Mouse (Mus musculus) intestine, embryonic 14.5 days (tissue): Measurements from ENCODE around the gene Sap30l. TPM values are rescaled to one million over a fixed set of nuclear protein-coding genes. Genes with fewer than 3 reads are reported as not detected.

Experiments used
- ATAC-seq: fragments of 200-750 bp; cut with Nextera tagmentation; replicated peaks from 2 replicates; pipeline ENCODE4 v1.8.0; 2017; ENCODE audit warnings: low read depth, moderate number of reproducible peaks, moderate TSS enrichment, moderate library complexity; ENCODE audit not compliant: low FRiP score, low TSS enrichment
- DNase-seq: peaks from one replicate; pipeline ENCODE4 v3.0.0-alpha.2; 2018; ENCODE audit warnings: low spot score
- H3K27ac ChIP-seq: fragments of 300-500 bp; sonication (generic); 2 replicates; pipeline ENCODE4 v1.5.1; 2014; ENCODE audit warnings: low read depth, mild to moderate bottlenecking, control low read depth
- H3K27me3 ChIP-seq: fragments of 300-500 bp; sonication (generic); replicated peaks from 2 replicates; pipeline ENCODE4 v1.6.1; 2014; ENCODE audit warnings: low read length, control low read depth; ENCODE audit not compliant: control insufficient read depth, insufficient read depth
- H3K36me3 ChIP-seq: fragments of 300-500 bp; sonication (generic); 2 replicates; pipeline ENCODE4 v1.6.1; 2014; ENCODE audit warnings: low read length, control low read depth; ENCODE audit not compliant: control insufficient read depth, insufficient read depth
- H3K4me1 ChIP-seq: fragments of 300-500 bp; sonication (generic); replicated peaks from 2 replicates; pipeline ENCODE4 v1.6.1; 2014; ENCODE audit warnings: low read length, control low read depth, mixed read lengths; ENCODE audit not compliant: control insufficient read depth, insufficient read depth
- H3K4me2 ChIP-seq: fragments of 300-500 bp; sonication (generic); 2 replicates; pipeline ENCODE4 v1.6.1; 2014; ENCODE audit warnings: low read length
- H3K4me3 ChIP-seq: fragments of 300-500 bp; sonication (generic); 2 replicates; pipeline ENCODE4 v1.5.1; 2014; ENCODE audit warnings: low read depth, low read length, control low read depth, mixed read lengths
- H3K9ac ChIP-seq: fragments of 300-500 bp; sonication (generic); 2 replicates; pipeline ENCODE4 v1.6.1; 2014; ENCODE audit warnings: mild to moderate bottlenecking, low read length
- H3K9me3 ChIP-seq: fragments of 300-500 bp; sonication (generic); 2 replicates; pipeline ENCODE4 v1.6.1; 2016; ENCODE audit warnings: low read length, control low read depth; ENCODE audit not compliant: control insufficient read depth
- WGBS: fragments of 180-500 bp; shearing (Covaris S2); extraction: QIAGEN DNeasy Blood & Tissue Kit; methylation state at CpG from one replicate; pipeline ENCODE4 v1.1.7; 2014; 5-methylcytosine and 5-hydroxymethylcytosine counted together
- polyA plus RNA-seq: library from polyadenylated mRNA; unstranded; fragments of >200 nt; fragmentation: Nextera tagmentation; extraction: Ambion mirVana; gene quantifications from 2 replicates; pipeline ENCODE4 v1.2.1, GENCODE M21; 2014

Sap30l gene
- polyA plus RNA-seq, 1 experiment from 2014 or later, result 15.0 TPM

- peak overlapping the region; percentile 56 for H3K4me3 ChIP-seq
- peak; percentile 82 for DNase-seq
- peaks cover 56% of the 10 kb centered on the region for H3K27me3 ChIP-seq
- H3K9ac ChIP-seq, result peak overlapping the region; percentile 69
- H3K9me3 ChIP-seq, result no peaks in the 10 kb centered on the region
- WGBS, result 29% methylated on average over 17 of the region's 17 CpGs
- H3K4me1 ChIP-seq, result peaks cover 31% of the 10 kb centered on the region
- no peak for ATAC-seq
- peak overlapping the region; percentile 80 for H3K27ac ChIP-seq
- peak overlapping the region; percentile 74 for H3K4me2 ChIP-seq
- no peaks in the 10 kb centered on the region for H3K36me3 ChIP-seq
These were observed 28.7 kb downstream of the Sap30l start for GRCm38 (mm10) chr11:57829871-57830775.

DNA sequence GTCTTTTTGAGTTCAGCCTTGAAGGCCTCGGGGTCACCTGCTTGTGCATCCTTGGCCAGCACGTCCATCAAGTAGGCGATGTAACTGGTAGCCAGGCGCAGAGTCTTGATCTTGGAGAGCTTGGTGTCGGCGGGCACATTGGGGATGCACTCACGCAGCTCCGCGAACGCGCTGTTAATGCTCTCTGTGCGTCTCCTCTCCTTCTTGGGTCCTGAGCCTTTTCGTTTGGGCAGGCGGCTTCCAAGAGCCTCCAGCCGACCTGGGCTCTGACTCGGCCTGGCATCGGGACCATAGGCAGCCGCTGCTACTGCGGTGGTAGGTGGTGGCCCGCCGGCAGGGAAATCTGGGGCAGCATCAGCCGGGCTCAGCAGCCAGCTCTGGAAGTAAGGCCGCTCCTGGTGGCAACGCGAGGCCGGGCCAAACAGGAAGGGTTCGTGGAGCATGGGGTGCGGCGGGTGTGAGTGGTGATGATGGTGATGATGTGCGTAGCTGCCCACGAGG, 29.9 kb downstream of the Sap30l start:
- peak overlapping the region; percentile 80 for H3K27ac ChIP-seq
- no peaks in the 10 kb centered on the region for H3K36me3 ChIP-seq
- H3K4me1 ChIP-seq, result peaks cover 31% of the 10 kb centered on the region
- no peaks in the 10 kb centered on the region for H3K9me3 ChIP-seq
- H3K27me3 ChIP-seq, result peaks cover 67% of the 10 kb centered on the region
- peak overlapping the region; percentile 69 for H3K9ac ChIP-seq
- peak overlapping the region; percentile 56 for H3K4me3 ChIP-seq
- ATAC-seq (no peak), DNase-seq (peak; percentile 81)
- WGBS, result 11% methylated on average over 31 of the region's 31 CpGs
- H3K4me2 ChIP-seq, result peak overlapping the region; percentile 74

GRCm38 (mm10) chr11:57831861-57832260, 30.4 kb downstream of the Sap30l start:
- DNase-seq (no peak), ATAC-seq (peak; percentile 71)
- peak overlapping the region; percentile 74 for H3K4me2 ChIP-seq
- H3K9ac ChIP-seq, result peak overlapping the region; percentile 69
- H3K4me3 ChIP-seq, result peak overlapping the region; percentile 56
- peaks cover 34% of the 10 kb centered on the region for H3K4me1 ChIP-seq
- no peaks in the 10 kb centered on the region for H3K36me3 ChIP-seq
- peak overlapping the region; percentile 80 for H3K27ac ChIP-seq
- peaks cover 63% of the 10 kb centered on the region for H3K27me3 ChIP-seq
- 29% methylated on average over 16 of the region's 16 CpGs for WGBS
- H3K9me3 ChIP-seq, result no peaks in the 10 kb centered on the region

GRCm38 (mm10) chr11:57832552-57833201, 31.2 kb downstream of the Sap30l start, which contains the start of gene Hand1:
TSS of gene Hand1 (minus strand) at chr11:57832818.
- no peaks in the 10 kb centered on the region for H3K36me3 ChIP-seq

DNA sequence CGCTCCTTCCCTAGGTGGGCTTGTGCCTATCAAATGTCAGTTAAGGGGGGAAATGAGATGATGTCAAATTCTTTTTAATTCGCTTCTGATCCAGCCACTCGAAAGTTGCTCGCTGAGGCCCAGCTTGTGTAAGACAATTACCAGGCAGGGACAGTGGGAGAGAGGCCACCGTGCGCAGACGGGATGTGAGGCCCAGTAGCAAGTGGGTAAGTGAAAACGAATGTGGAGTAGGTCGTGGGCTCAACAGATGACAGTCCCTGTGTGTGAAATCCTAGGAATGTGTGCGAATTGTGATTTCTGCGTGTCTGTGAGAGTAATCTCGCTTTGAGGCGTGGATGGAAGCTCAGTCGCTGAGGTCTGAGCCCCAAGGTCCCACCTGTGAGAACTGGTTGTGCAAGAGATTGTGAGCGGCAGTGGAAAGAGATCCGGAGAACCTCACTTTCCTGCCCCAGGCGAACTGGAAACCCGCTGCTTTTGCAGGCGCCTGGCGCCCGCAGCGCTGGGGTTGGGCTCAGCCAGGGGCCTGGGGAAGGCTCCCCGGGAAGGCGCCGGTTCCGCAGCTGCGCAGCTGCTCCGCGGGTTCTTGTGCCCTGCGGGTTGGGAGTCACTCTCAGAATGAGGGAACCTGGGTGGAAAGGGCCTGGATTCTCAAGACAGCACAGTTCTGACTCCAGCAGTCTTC, 32.0 kb downstream of the Sap30l start:
- Histone ChIP-seq H3K27me3 (peaks cover 54% of the 10 kb centered on the region), H3K27ac (peak overlapping the region; percentile 80), H3K9ac (peak overlapping the region; percentile 31), H3K4me2 (peak overlapping the region; percentile 74), H3K4me1 (peaks cover 35% of the 10 kb centered on the region), H3K36me3 (no peaks in the 10 kb centered on the region), H3K9me3 (no peaks in the 10 kb centered on the region), H3K4me3 (peak overlapping the region; percentile 34)
- DNase-seq (peak; percentile 77), ATAC-seq (no peak)
- 11% methylated on average over 30 of the region's 30 CpGs for WGBS

More at GRCm38 (mm10) chr11:57832552-57833201, 31.2 kb downstream of the Sap30l start, which contains the start of gene Hand1:
- Histone ChIP-seq H3K4me1 (peaks cover 33% of the 10 kb centered on the region), H3K27ac (peak within 1 kb of the TSS; percentile 80), H3K27me3 (peaks cover 59% of the 10 kb centered on the region), H3K4me3 (peak within 1 kb of the TSS; percentile 56), H3K9ac (peak within 1 kb of the TSS; percentile 69), H3K9me3 (no peaks in the 10 kb centered on the region), H3K4me2 (peak within 1 kb of the TSS; percentile 74)
- DNase-seq (peak; percentile 73), ATAC-seq (no peak)
- WGBS, result 16% methylated on average over 23 of the region's 23 CpGs

- peak overlapping the region; percentile 74 for H3K4me2 ChIP-seq
- peak overlapping the region; percentile 31 for H3K9ac ChIP-seq
- H3K4me3 ChIP-seq, result peak overlapping the region; percentile 34
- ATAC-seq, result no peak
- no peaks in the 10 kb centered on the region for H3K9me3 ChIP-seq
- WGBS, result 22% methylated on average over 6 of the region's 6 CpGs
- H3K27me3 ChIP-seq, result peaks cover 49% of the 10 kb centered on the region
- H3K36me3 ChIP-seq, result no peaks in the 10 kb centered on the region
- DNase-seq, result no peak
- H3K27ac ChIP-seq, result peak overlapping the region; percentile 80
- H3K4me1 ChIP-seq, result peaks cover 32% of the 10 kb centered on the region
These were observed 32.6 kb downstream of the Sap30l start for GRCm38 (mm10) chr11:57834031-57834430.

- 29% methylated on average over 2 of the region's 2 CpGs for WGBS
- H3K9me3 ChIP-seq, result no peaks in the 10 kb centered on the region
- no peak overlapping the region for H3K4me3 ChIP-seq
- no peaks in the 10 kb centered on the region for H3K36me3 ChIP-seq
- DNase-seq (no peak), ATAC-seq (no peak)
- peak overlapping the region; percentile 52 for H3K4me2 ChIP-seq
- H3K4me1 ChIP-seq, result peaks cover 28% of the 10 kb centered on the region
- H3K27ac ChIP-seq, result no peak overlapping the region
- H3K27me3 ChIP-seq, result peaks cover 41% of the 10 kb centered on the region
- no peak overlapping the region for H3K9ac ChIP-seq
These were observed 33.9 kb downstream of the Sap30l start for GRCm38 (mm10) chr11:57835331-57835730.

GRCm38 (mm10) chr11:57835931-57836330, 34.5 kb downstream of the Sap30l start:
- H3K36me3 ChIP-seq, result no peaks in the 10 kb centered on the region
- H3K4me1 ChIP-seq, result peaks cover 32% of the 10 kb centered on the region
- H3K27ac ChIP-seq, result 0 out of 2 replicates have a peak overlapping the region, but pooled peaks have one; percentile 84
- no peaks in the 10 kb centered on the region for H3K9me3 ChIP-seq
- 43% methylated on average over 3 of the region's 3 CpGs for WGBS
- no peak overlapping the region for H3K4me3 ChIP-seq
- DNase-seq (no peak), ATAC-seq (no peak)
- H3K9ac ChIP-seq, result no peak overlapping the region
- peak overlapping the region; percentile 52 for H3K4me2 ChIP-seq
- H3K27me3 ChIP-seq, result peaks cover 37% of the 10 kb centered on the region
